Mouse (Mus musculus) myocyte (in vitro differentiated cells): ENCODE results near the gene Tspan5. TPM values are rescaled to one million over a fixed set of nuclear protein-coding genes. Genes with fewer than 3 reads are reported as not detected.

Source experiments
- H3K27me3 ChIP-seq: one replicate; pipeline ENCODE4 v1.6.1; 2011; ENCODE audit not compliant: control insufficient read depth, insufficient read depth, insufficient read length
- H3K36me3 ChIP-seq: one replicate; pipeline ENCODE4 v1.6.1; 2011; ENCODE audit not compliant: control insufficient read depth, insufficient read depth
- H3K4me2 ChIP-seq: one replicate; pipeline ENCODE4 v1.6.1; 2011; ENCODE audit warnings: low read depth, control low read depth
- H3K4me3 ChIP-seq: one replicate; pipeline ENCODE4 v1.5.1; 2011; ENCODE audit warnings: mild to moderate bottlenecking, control low read depth, moderate library complexity
- H3K79me2 ChIP-seq: one replicate; pipeline ENCODE4 v1.6.1; 2011; ENCODE audit not compliant: control insufficient read depth, insufficient read depth
- H3ac ChIP-seq: one replicate; pipeline ENCODE4 v1.6.1; 2011; ENCODE audit not compliant: control insufficient read depth, insufficient read length
- CEBPB ChIP-seq: IDR thresholded peaks from 2 replicates; pipeline ENCODE4 v1.6.1; 2011; ENCODE audit warnings: mild to moderate bottlenecking, moderate library complexity; ENCODE audit not compliant: poor library complexity, insufficient read depth, severe bottlenecking
- E2F4 ChIP-seq: IDR thresholded peaks from one replicate; pipeline ENCODE4 v1.6.1; 2011; ENCODE audit warnings: mild to moderate bottlenecking, control low read depth, moderate library complexity; ENCODE audit not compliant: insufficient read depth
- MAX ChIP-seq: IDR thresholded peaks from one replicate; pipeline ENCODE4 v1.6.1; 2011; ENCODE audit warnings: low read depth, mild to moderate bottlenecking, control low read depth
- MYOD1 ChIP-seq, 3 experiments: IDR thresholded peaks; one replicate each; pipeline ENCODE4 v1.6.1; 2011; ENCODE audit warnings: control low read depth in 2 of 3, low read depth in 2 of 3, mild to moderate bottlenecking in 2 of 3, moderate library complexity in 1 of 3; ENCODE audit not compliant: insufficient read length in 2 of 3, control insufficient read depth in 1 of 3
- MYOG ChIP-seq, 3 experiments: IDR thresholded peaks; one replicate each; pipeline ENCODE4 v1.6.1; 2011; ENCODE audit warnings: control low read depth in 2 of 3, low read depth in 2 of 3, mild to moderate bottlenecking in 2 of 3; ENCODE audit not compliant: insufficient read length in 2 of 3, control insufficient read depth in 1 of 3, insufficient read depth in 1 of 3
- POLR2A ChIP-seq: IDR thresholded peaks from one replicate; pipeline ENCODE4 v1.6.1; 2011; ENCODE audit warnings: low read depth, mild to moderate bottlenecking, control low read depth, moderate library complexity; ENCODE audit not compliant: insufficient read length
- POLR2AphosphoS2 ChIP-seq: IDR thresholded peaks from one replicate; pipeline ENCODE4 v1.6.1; 2011; ENCODE audit warnings: low read depth, control low read depth; ENCODE audit not compliant: insufficient read length
- REST ChIP-seq: IDR thresholded peaks from one replicate; pipeline ENCODE4 v1.6.1; 2011; ENCODE audit warnings: mild to moderate bottlenecking, control low read depth, moderate library complexity; ENCODE audit not compliant: insufficient read depth, insufficient read length
- SRF ChIP-seq: IDR thresholded peaks from one replicate; pipeline ENCODE4 v1.6.1; 2011; ENCODE audit warnings: low read depth; ENCODE audit not compliant: control insufficient read depth, insufficient read length
- TCF12 ChIP-seq: IDR thresholded peaks from one replicate; pipeline ENCODE4 v1.6.1; 2011; ENCODE audit warnings: mild to moderate bottlenecking, control low read depth; ENCODE audit not compliant: poor library complexity, insufficient read depth, severe bottlenecking
- TCF3 ChIP-seq: IDR thresholded peaks from one replicate; pipeline ENCODE4 v1.6.1; 2011; ENCODE audit warnings: low read depth, control low read depth; ENCODE audit not compliant: insufficient read length
- USF1 ChIP-seq: IDR thresholded peaks from one replicate; pipeline ENCODE4 v1.6.1; 2011; ENCODE audit warnings: low read depth, mild to moderate bottlenecking, control low read depth, moderate library complexity
- polyA plus RNA-seq: library from polyadenylated mRNA; unstranded; fragments of >200 nt; fragmentation: generic; extraction: Trizol; gene quantifications from one replicate; pipeline ENCODE4 v1.2.1, GENCODE M21; 2012; ENCODE audit warnings: missing spikeins

Tspan5 gene
- polyA plus RNA-seq, 1 experiment: 16.9 TPM

DNA sequence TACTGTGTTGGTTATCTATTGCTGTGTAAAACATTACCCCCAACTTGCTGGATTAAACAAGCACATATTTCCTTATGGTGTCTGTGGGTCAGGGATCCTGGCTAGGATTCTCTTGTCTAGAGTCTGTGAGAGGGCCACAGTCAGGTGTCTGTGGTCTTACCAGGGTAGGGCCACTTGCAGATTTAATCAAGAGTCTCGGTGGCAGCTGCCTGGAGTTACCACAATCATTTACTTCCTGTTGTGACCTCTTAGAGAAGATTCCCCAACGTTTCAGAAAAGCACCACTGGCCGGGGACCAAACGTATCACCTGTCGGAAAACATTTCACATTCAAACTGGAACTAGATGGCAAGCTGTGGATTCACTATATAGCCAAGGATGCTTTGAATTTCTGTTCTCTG lies 32.8 kb upstream of the Tspan5 start:
- TF ChIP-seq REST (no peak), MYOD1 (IDR thresholded peaks at IDR 0.05; ENCODE audit: control insufficient read depth in 1 of 3, insufficient read length in 2 of 3, low read depth in 2 of 3) (peak in 2 of 3 experiments; percentile 39 to 42), MYOG (IDR thresholded peaks at IDR 0.05; ENCODE audit: control insufficient read depth in 1 of 3, insufficient read depth in 1 of 3, insufficient read length in 2 of 3, low read depth in 2 of 3) (peak in 1 of 3 experiments; percentile 54)
- Histone ChIP-seq H3K79me2 (no peaks in the 10 kb centered on the region), H3K27me3 (no peaks in the 10 kb centered on the region), H3K4me3 (no peak overlapping the region), H3ac (no peak overlapping the region), H3K4me2 (no peak overlapping the region), H3K36me3 (no peaks in the 10 kb centered on the region)

DNA sequence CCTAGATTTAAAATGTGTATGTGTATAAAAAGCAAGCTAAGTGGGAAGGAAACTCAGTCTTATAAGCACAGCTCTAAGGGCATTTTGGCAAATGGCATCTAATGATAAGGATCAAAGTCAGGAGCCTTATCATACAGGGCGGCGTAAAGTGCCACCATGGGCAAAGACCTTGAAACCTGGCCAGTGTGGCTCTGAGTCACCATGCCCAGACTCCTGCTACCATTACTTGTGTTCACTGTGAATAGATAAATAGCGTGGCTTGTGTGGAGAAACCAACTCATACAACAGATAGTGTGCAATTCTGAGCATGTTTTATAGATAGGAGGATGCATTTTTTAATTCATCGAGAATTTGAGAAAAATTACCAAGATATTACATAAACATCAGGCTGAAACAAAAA lies 30.0 kb upstream of the Tspan5 start:
- Histone ChIP-seq H3K79me2 (no peaks in the 10 kb centered on the region), H3ac (no peak overlapping the region), H3K27me3 (no peaks in the 10 kb centered on the region), H3K36me3 (no peaks in the 10 kb centered on the region), H3K4me3 (no peak overlapping the region), H3K4me2 (no peak overlapping the region)
- no peak for TF ChIP-seq POLR2AphosphoS2
- TF ChIP-seq REST: no peak
- TF ChIP-seq POLR2A: no peak
- no peak for TF ChIP-seq TCF3
- TF ChIP-seq E2F4: no peak
- TF ChIP-seq MAX: no peak
- TF ChIP-seq MYOD1 (IDR thresholded peaks at IDR 0.05; ENCODE audit: control insufficient read depth in 1 of 3, insufficient read length in 2 of 3, low read depth in 2 of 3): no peak
- no peak for TF ChIP-seq USF1
- TF ChIP-seq TCF12: no peak
- no peak for TF ChIP-seq SRF
- TF ChIP-seq MYOG (IDR thresholded peaks at IDR 0.05; ENCODE audit: control insufficient read depth in 1 of 3, insufficient read depth in 1 of 3, insufficient read length in 2 of 3, low read depth in 2 of 3): no peak
- no peak for TF ChIP-seq CEBPB

DNA sequence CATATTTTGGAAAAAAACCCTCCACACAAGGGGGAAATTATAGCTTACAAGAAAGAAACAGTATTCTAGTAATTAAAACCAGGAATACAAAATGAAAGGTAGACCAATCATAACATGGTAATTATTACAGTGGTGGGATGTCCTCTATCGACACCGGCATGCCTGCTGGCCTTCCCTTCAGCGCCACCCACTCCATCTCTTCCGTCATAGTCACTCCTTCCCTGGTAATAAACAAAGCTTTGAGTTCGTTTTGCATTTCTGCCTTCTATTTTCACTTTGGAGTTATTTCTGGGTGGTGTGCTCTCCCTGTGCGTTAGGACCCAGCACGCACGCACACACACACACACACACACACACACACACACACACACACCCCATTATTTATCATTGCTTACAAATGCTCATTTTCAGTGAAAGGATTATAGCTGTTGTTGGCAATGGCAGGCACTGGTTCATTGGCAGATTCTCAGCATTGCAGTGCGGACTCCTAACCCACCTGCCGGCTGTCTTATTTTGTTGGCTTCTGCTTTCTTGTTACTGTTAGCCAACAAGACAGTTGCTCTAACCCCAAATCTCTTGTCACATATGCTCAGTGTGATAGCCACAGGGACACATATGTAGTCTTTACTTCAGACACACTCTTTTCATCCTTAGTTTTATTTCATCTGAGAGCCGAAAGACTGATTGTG lies 29.4 kb upstream of the Tspan5 start:
- Histone ChIP-seq H3K36me3 (no peaks in the 10 kb centered on the region), H3K4me3 (no peak overlapping the region), H3K4me2 (no peak overlapping the region)

DNA sequence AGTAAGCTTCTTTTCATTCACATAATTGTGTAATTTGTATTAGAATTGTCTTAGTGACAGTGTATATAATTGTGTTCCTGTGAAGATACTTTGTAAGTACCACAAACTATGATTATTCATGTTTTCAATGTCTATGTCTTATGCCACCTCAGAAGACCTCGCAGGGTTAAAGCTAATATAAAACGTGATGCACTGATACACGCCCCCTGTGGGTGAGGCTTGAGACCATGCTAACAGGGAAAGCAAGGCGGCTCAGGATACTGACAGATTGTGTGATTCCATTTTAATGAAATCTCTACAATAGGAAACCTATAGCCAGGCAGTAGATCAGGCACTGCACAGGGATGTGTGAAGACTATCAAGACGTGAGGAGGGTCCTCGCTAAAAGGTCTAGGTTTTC lies 28.9 kb upstream of the Tspan5 start:
- Histone ChIP-seq H3ac (no peak overlapping the region), H3K36me3 (no peaks in the 10 kb centered on the region), H3K27me3 (no peaks in the 10 kb centered on the region), H3K79me2 (no peaks in the 10 kb centered on the region), H3K4me2 (no peak overlapping the region), H3K4me3 (no peak overlapping the region)
- TF ChIP-seq MYOD1 (IDR thresholded peaks at IDR 0.05; ENCODE audit: control insufficient read depth in 1 of 3, insufficient read length in 2 of 3, low read depth in 2 of 3): no peak
- no peak for TF ChIP-seq TCF12
- TF ChIP-seq POLR2A: no peak
- TF ChIP-seq CEBPB: no peak
- TF ChIP-seq SRF: no peak
- TF ChIP-seq E2F4: no peak
- TF ChIP-seq MYOG (IDR thresholded peaks at IDR 0.05; ENCODE audit: control insufficient read depth in 1 of 3, insufficient read depth in 1 of 3, insufficient read length in 2 of 3, low read depth in 2 of 3): no peak
- TF ChIP-seq POLR2AphosphoS2: no peak
- no peak for TF ChIP-seq REST

More for the DNA sequence above, 29.4 kb upstream of the Tspan5 start:
- Histone ChIP-seq H3ac (no peak overlapping the region), H3K27me3 (no peaks in the 10 kb centered on the region), H3K79me2 (no peaks in the 10 kb centered on the region)
- no peak for TF ChIP-seq REST
- TF ChIP-seq POLR2A: no peak
- TF ChIP-seq CEBPB: no peak
- no peak for TF ChIP-seq TCF12
- no peak for TF ChIP-seq USF1
- no peak for TF ChIP-seq MYOG (IDR thresholded peaks at IDR 0.05; ENCODE audit: control insufficient read depth in 1 of 3, insufficient read depth in 1 of 3, insufficient read length in 2 of 3, low read depth in 2 of 3)
- no peak for TF ChIP-seq TCF3
- TF ChIP-seq E2F4: no peak
- no peak for TF ChIP-seq SRF
- TF ChIP-seq POLR2AphosphoS2: no peak
- no peak for TF ChIP-seq MYOD1 (IDR thresholded peaks at IDR 0.05; ENCODE audit: control insufficient read depth in 1 of 3, insufficient read length in 2 of 3, low read depth in 2 of 3)
- TF ChIP-seq MAX: no peak
